Mouse (Mus musculus) C2C12 (cell line): ENCODE results near the gene Btaf1.

Experiments used
- CEBPB ChIP-seq: IDR thresholded peaks from one replicate; pipeline ENCODE4 v1.6.1; 2011; ENCODE audit warnings: low read depth, mild to moderate bottlenecking, control low read depth, moderate library complexity
- CTCF ChIP-seq: IDR thresholded peaks from one replicate; pipeline ENCODE4 v1.5.1; 2011; ENCODE audit not compliant: control insufficient read depth, insufficient read depth, insufficient read length
- FOSL1 ChIP-seq: IDR thresholded peaks from one replicate; pipeline ENCODE4 v1.8.0; 2011; ENCODE audit warnings: mild to moderate bottlenecking, low read length; ENCODE audit not compliant: poor library complexity, insufficient read depth, severe bottlenecking
- MAX ChIP-seq: IDR thresholded peaks from one replicate; pipeline ENCODE4 v1.6.1; 2011; ENCODE audit warnings: mild to moderate bottlenecking, control low read depth
- MYOD1 ChIP-seq: IDR thresholded peaks from one replicate; pipeline ENCODE4 v1.6.1; 2011; ENCODE audit warnings: low read depth; ENCODE audit not compliant: control insufficient read depth, insufficient read length
- MYOG ChIP-seq: IDR thresholded peaks from one replicate; pipeline ENCODE4 v1.6.1; 2011; ENCODE audit not compliant: control insufficient read depth, insufficient read length; ENCODE audit errors: extremely low read depth
- USF1 ChIP-seq: IDR thresholded peaks from one replicate; pipeline ENCODE4 v1.6.1; 2011; ENCODE audit warnings: low read depth, mild to moderate bottlenecking, control low read depth, moderate library complexity

DNA sequence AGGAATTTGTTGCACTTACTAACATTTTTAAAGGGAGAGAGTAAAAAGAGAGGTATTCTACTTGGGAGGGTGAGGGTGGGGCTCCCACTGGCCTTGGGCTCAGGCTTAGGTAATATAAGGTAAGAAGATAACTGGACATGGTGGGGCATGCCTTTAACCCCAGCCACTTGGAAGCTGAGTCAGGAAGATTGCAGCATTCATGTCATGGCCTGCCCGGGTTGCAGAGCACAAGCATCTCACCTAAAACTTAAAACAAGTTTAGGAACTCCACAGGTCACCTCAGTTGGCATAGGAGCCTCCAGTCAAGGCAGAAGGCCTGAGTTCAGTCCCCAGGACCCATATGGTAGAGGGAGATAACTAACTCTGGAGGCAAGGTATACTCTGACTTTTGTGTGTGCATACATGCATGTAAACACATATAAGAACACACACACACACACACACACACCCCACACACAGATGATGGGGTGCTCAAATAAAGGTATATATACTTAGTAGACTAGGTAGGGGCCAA is 8.9 kb upstream of the Btaf1 start:
- TF ChIP-seq CTCF: no peak
- TF ChIP-seq FOSL1: no peak
- TF ChIP-seq USF1: no peak
- no peak for TF ChIP-seq CEBPB
- no peak for TF ChIP-seq MYOD1
- TF ChIP-seq MAX: no peak
- TF ChIP-seq MYOG: no peak
